Mouse (Mus musculus) urinary bladder, postnatal 36 days (tissue): Measurements from ENCODE around the gene Nxn.
"Not testable (repeated sequence)": the region's sequence is repeated elsewhere in the genome, so short reads cannot be mapped to it uniquely, and the experiment has no call there.

Experiments used
- DNase-seq, 2 experiments: peaks; one replicate each; pipeline ENCODE4 v3.0.0; 2022; ENCODE audit warnings: low spot score in 2 of 2, mixed read lengths in 1 of 2

The Nxn gene

DNA sequence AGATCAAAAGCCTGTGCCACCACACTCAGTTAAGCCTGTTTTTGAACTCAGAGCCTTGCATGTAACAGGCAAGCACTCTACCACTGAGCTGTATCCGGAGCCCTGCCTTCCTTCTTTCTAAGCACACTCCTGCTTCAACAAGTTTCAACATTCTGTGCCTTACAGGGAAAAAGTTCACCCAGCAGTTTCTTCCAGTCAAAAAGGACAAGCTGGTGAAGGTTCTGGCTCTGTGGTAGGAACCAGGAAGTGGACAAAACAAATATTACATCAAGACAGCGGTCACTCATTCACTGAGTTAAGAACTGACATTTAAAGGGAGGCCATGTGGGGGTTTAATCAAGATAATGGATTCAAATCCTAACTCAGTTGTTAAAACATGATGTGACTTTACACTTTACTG, 183.9 kb downstream of the Nxn start:
- no peak for DNase-seq

- no peak for DNase-seq
Observed at GRCm38 (mm10) chr11:76213841-76214240, 185.1 kb downstream of the Nxn start.

DNA sequence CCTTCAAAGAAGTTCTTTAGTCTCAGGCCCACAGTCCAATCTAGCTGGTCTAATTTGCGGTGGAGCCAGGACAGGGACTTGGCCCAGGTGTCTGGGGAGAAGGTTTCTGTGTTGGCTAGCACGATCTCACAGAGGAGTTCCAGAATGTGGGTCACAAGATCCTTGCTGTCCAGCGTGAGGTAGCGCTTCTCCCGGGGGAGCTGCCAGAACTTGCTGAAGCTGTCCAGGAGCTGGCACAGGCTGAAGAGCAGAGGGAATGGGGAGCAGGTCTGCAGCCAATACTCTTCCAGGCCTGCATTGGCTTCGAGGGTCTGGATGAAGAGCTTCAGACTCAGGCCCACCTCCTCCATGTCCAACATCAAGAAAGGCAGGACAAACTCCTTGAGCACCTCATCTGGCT, 187.3 kb downstream of the Nxn start:
- not testable (repeated sequence) for DNase-seq

- no peak for DNase-seq
Observed at GRCm38 (mm10) chr11:76210228-76210985, 188.5 kb downstream of the Nxn start.
